Mouse (Mus musculus) stomach, postnatal 0 days (tissue): ENCODE measurements around the gene Spred3. TPM values are rescaled to one million over a fixed set of nuclear protein-coding genes. Genes with fewer than 3 reads are reported as not detected.
"Not testable (repeated sequence)": the region's sequence is repeated elsewhere in the genome, so short reads cannot be mapped to it uniquely, and the experiment has no call there.

ENCODE experiments used
- ATAC-seq: fragments of 200-750 bp; cut with Nextera tagmentation; 2 replicates; pipeline ENCODE4 v1.8.0; 2017; ENCODE audit not compliant: low FRiP score, low TSS enrichment
- DNase-seq: peaks from one replicate; pipeline ENCODE4 v3.0.0-alpha.2; 2016; ENCODE audit warnings: low spot score
- H3K27ac ChIP-seq: fragments of 300-500 bp; sonication (generic); replicated peaks from 2 replicates; pipeline ENCODE4 v1.5.1; 2014; ENCODE audit warnings: mild to moderate bottlenecking, control low read depth
- H3K27me3 ChIP-seq: fragments of 300-500 bp; sonication (generic); 2 replicates; pipeline ENCODE4 v1.6.1; 2014; ENCODE audit warnings: low read length; ENCODE audit not compliant: control insufficient read depth, insufficient read depth
- H3K36me3 ChIP-seq: fragments of 300-500 bp; sonication (generic); 2 replicates; pipeline ENCODE4 v1.6.1; 2014; ENCODE audit warnings: low read length, mixed read lengths; ENCODE audit not compliant: control insufficient read depth, insufficient read depth
- H3K4me1 ChIP-seq: fragments of 300-500 bp; sonication (generic); replicated peaks from 2 replicates; pipeline ENCODE4 v1.6.1; 2014; ENCODE audit warnings: antibody characterized with exemption; ENCODE audit not compliant: control insufficient read depth, insufficient read depth
- H3K4me2 ChIP-seq: fragments of 300-500 bp; sonication (generic); replicated peaks from 2 replicates; pipeline ENCODE4 v1.6.1; 2014; ENCODE audit warnings: low read depth, mild to moderate bottlenecking, control low read depth, moderate library complexity
- H3K4me3 ChIP-seq: fragments of 300-500 bp; sonication (generic); 2 replicates; pipeline ENCODE4 v1.5.1; 2014; ENCODE audit warnings: low read depth, low read length, control low read depth
- H3K9ac ChIP-seq: fragments of 300-500 bp; sonication (generic); 2 replicates; pipeline ENCODE4 v1.6.1; 2014; ENCODE audit warnings: mild to moderate bottlenecking, low read length, control low read depth, mixed read lengths
- H3K9me3 ChIP-seq: fragments of 300-500 bp; sonication (generic); 2 replicates; pipeline ENCODE4 v1.6.1; 2016; ENCODE audit warnings: low read length; ENCODE audit not compliant: control insufficient read depth
- CTCF ChIP-seq: IDR thresholded peaks from 2 replicates; pipeline ENCODE4 v1.5.1; 2016; ENCODE audit warnings: antibody characterized with exemption, low read depth, mild to moderate bottlenecking, moderate library complexity
- EP300 ChIP-seq: optimal IDR thresholded peaks from 2 replicates; pipeline ENCODE3; 2016; ENCODE audit warnings: antibody characterized with exemption
- whole genome bisulfite sequencing: fragments of 180-500 bp; shearing (Covaris S2); extraction: QIAGEN DNeasy Blood & Tissue Kit; methylation state at CpG from one replicate; pipeline ENCODE4 v1.1.7; 2014; 5-methylcytosine and 5-hydroxymethylcytosine counted together
- polyA plus RNA-seq: library from polyadenylated mRNA; unstranded; fragments of >200 nt; fragmentation: Nextera tagmentation; extraction: Ambion mirVana; gene quantifications from 2 replicates; pipeline ENCODE4 v1.2.1, GENCODE M21; 2015

Gene Spred3
- polyA plus RNA-seq, 1 experiment from 2014 or later: 0.95 TPM

DNA sequence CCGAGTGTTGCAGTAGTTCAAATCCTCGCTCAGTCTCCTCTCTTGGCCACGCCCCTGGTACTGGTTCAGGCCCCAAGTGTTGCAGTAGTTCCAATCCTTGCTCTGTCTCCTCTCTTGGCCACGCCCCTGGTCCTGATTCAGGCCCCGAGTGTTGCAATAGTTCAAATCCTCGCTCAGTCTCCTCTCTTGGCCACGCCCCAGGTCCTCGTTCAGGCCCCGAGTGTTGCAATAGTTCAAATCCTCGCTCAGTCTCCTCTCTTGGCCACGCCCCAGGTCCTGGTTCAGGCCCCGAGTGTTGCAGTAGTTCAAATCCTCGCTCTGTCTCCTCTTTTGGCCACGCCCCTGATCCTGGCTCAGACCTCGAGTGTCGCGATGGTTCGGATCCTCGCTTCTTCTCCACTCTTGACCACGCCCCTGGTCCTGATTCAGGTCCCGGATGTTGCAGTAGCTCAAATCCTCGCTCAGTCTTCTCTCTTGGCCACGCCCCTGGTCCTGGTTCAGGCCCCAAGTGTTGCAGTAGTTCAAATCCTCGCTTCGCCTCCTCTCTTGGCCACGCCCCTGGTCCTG, 42.1 kb upstream of the Spred3 start:
- Histone ChIP-seq H3K27ac (peak overlapping the region; percentile 69), H3K36me3 (no peaks in the 10 kb centered on the region), H3K27me3 (no peaks in the 10 kb centered on the region), H3K4me3 (peak overlapping the region; percentile 24), H3K9ac (no peak overlapping the region; the same call in 1 of the 2 replicates), H3K9me3 (0 out of 2 replicates have a peak, but pooled peaks cover 2% of the 10 kb centered on the region), H3K4me2 (peak overlapping the region; percentile 23; the same call in 1 of the 2 replicates), H3K4me1 (no peaks in the 10 kb centered on the region)
- no peak for TF ChIP-seq CTCF
- no peak for DNase-seq
- no peak for ATAC-seq
- 22% methylated on average over 26 of the region's 26 CpGs for WGBS

DNA sequence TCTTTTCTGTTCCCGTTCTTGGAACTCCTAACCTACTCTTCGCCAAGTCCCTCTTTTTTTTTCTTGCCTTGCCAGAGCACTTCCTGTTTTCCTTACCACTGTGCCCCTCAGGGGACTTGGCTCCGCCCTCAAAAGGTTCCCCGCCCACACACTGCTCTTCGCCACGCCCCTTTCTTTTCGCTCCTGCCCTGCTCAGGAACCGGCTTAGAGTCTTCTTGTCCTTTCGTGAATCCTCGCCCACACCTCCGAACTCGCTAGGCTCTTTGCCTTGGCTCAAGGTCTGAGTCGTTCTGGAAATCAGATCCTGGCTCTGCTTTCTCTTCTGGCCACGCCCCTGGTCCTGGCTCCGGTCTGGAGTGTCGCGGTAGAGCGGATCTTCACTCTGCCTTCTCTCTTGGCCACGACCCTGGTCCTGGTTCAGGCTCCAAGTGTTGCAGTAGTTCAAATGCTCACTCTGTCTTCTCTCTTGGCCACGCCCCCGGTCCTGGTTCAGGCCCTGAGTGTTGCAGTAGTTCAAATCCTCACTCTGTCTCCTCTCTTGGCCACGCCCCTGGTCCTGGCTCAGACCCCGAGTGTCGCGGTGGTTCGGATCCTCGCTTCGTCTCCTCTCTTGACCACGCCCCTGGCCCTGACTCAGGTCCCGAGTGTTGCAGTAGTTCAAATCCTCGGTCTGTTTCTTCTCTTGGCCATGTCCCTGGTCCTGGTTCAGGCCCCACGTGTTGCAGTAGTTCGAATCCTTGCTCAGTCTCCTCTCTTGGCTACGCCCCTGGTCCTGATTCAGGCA, 41.4 kb upstream of the Spred3 start:
- H3K36me3 ChIP-seq: no peaks in the 10 kb centered on the region
- H3K9ac ChIP-seq: peak overlapping the region; percentile 0; the same call in 1 of the 2 replicates

DNA sequence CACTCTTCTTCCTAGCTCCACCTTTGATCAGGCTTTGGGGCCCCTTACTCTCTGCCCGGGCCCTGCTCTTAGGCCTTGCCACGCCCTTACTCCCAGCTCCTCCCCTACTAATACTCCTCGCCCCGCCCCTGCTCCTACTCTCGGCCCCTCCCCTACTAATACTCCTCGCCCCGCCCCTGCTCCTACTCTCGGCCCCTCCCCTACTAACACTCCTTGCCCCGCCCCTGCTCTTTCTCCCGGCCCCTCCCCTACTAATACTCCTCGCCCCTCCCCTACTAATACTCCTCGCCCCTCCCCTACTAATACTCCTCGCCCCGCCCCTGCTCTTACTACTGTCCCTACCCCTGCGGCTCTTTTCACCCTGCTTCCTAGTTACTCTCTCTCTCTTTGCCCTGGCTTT, 40.8 kb upstream of the Spred3 start:
- not testable (repeated sequence) for H3K27me3 ChIP-seq, H3K9me3 ChIP-seq, H3K36me3 ChIP-seq, H3K4me1 ChIP-seq
- Histone ChIP-seq H3K4me3 (peak overlapping the region; percentile 24), H3K9ac (peak overlapping the region; percentile 0; the same call in 1 of the 2 replicates), H3K27ac (peak overlapping the region; percentile 69), H3K4me2 (peak overlapping the region; percentile 23)
- peak; percentile 74 for ATAC-seq
- DNase-seq: peak; percentile 59
- 15% methylated on average over 14 of the region's 15 CpGs for WGBS

More for the DNA sequence above, 41.4 kb upstream of the Spred3 start:
- peak; percentile 91 for DNase-seq
- peak overlapping the region; percentile 24 for H3K4me3 ChIP-seq
- peak overlapping the region; percentile 69 for H3K27ac ChIP-seq
- 0 out of 2 replicates have a peak, but pooled peaks cover 2% of the 10 kb centered on the region for H3K9me3 ChIP-seq
- WGBS: 4% methylated on average over 34 of the region's 34 CpGs
- ATAC-seq: peak; percentile 88
- H3K27me3 ChIP-seq: no peaks in the 10 kb centered on the region
- TF ChIP-seq EP300 (no peak), CTCF (no peak)
- no peaks in the 10 kb centered on the region for H3K4me1 ChIP-seq
- peak overlapping the region; percentile 23 for H3K4me2 ChIP-seq

DNA sequence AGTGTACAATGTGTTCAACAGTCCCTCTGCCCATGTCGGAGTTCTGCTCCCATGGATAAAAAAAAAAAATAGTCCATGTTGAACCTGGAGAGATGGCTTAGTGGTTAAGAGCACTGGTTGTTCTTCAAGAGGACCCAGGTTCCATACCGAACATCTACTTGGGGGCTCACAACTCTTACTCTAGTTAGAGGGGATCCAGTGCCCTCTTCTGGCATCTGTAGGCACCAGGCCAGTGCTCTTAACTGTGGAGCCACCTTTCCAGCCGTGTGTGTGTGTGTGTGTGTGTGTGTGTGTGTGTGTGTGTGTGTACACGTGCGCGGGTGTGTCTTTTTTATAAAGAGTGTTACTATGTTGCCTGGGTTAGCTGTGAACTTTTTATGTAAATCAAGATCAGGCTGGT, 32.4 kb upstream of the Spred3 start:
- Histone ChIP-seq H3K27ac (no peak overlapping the region), H3K9ac (no peak overlapping the region), H3K4me3 (no peak overlapping the region), H3K4me2 (no peak overlapping the region), H3K36me3 (no peaks in the 10 kb centered on the region), H3K9me3 (no peaks in the 10 kb centered on the region), H3K27me3 (no peaks in the 10 kb centered on the region), H3K4me1 (no peaks in the 10 kb centered on the region)
- TF ChIP-seq CTCF: 0 out of 2 replicates have a peak, but pooled peaks have one; percentile 4
- TF ChIP-seq EP300: no peak
- 73% methylated on average over 6 of the region's 6 CpGs for WGBS
- no peak for ATAC-seq
- no peak for DNase-seq

DNA sequence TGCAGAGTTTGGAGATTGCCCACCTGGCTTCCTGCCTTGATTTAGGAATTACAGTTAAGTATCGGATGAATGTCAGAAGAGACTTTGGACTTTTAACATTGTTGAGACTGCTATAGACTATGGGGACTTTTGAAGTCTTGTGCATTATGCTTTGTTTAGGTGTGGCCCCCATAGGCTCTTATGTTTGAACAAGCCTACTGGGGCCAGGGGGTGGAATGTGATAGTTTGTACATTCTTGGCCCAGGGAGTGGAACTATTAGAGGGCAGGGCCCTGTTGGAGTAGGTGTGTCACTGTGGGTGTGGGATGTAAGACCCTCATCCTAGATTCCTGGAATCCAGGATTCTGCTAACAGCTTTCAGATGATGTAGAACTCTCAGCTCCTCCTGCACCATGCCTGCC, 24.0 kb upstream of the Spred3 start:
- H3K36me3 ChIP-seq, H3K27me3 ChIP-seq, H3K4me2 ChIP-seq, H3K9ac ChIP-seq, H3K4me1 ChIP-seq, H3K9me3 ChIP-seq, H3K27ac ChIP-seq, H3K4me3 ChIP-seq: not testable (repeated sequence)
- ATAC-seq: peak; percentile 75; the same call in 1 of the 2 replicates
- peak; percentile 31 for DNase-seq
- WGBS: 67% methylated on average over 1 of the region's 1 CpGs

DNA sequence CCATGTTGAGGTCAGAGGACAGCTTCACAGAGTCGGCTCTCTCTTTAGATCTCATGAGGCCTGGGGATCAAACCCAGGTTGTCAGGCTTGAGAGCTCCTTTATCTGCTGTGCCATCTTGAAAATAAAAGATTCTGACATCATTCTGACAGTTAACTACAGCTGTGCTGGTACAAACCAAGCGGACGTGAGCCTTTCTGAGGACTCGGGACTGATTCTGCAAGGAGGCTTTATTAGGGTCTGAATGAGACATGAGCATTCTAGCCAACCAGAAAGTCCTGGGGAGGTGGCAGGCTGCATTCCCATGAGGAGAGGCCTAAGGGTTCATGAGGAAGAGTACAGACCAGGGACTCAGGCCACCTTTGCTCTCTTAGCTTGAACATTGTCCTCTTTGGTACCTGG, 11.1 kb upstream of the Spred3 start:
- DNase-seq, H3K9me3 ChIP-seq, H3K27ac ChIP-seq, H3K36me3 ChIP-seq, H3K4me3 ChIP-seq, H3K27me3 ChIP-seq, H3K4me2 ChIP-seq, H3K4me1 ChIP-seq, ATAC-seq, H3K9ac ChIP-seq: not testable (repeated sequence)
- 90% methylated on average over 4 of the region's 4 CpGs for WGBS
